Mouse (Mus musculus): ENCODE data around the gene Cfap65.

Gene Cfap65

GRCm38 (mm10) chr1:74935402-74935801 is at the start of gene Cfap65:
TSS of gene Cfap65 (minus strand) at chr1:74935599.
- CTCF ChIA-PET = no interaction called here

GRCm38 (mm10) chr1:74977001-74977400 is 41.6 kb upstream of the Cfap65 start:
- CTCF ChIA-PET = no interaction called here

GRCm38 (mm10) chr1:74975936-74976335 is 40.5 kb upstream of the Cfap65 start:
- CTCF ChIA-PET = no interaction called here

GRCm38 (mm10) chr1:74973590-74973989 is 38.2 kb upstream of the Cfap65 start:
- CTCF ChIA-PET = no interaction called here

- CTCF ChIA-PET = no interaction called here
Observed at GRCm38 (mm10) chr1:74971353-74972050, 36.1 kb upstream of the Cfap65 start.

- CTCF ChIA-PET = interaction anchor here (0.6 kb wide), 1 partner anchor 45 kb away, joined by 4 read pairs; no protein-coding TSS in a partner anchor
Observed at GRCm38 (mm10) chr1:74967962-74968580, 32.7 kb upstream of the Cfap65 start.

GRCm38 (mm10) chr1:74964494-74965215 is 29.3 kb upstream of the Cfap65 start:
- CTCF ChIA-PET = no interaction called here

- CTCF ChIA-PET = no interaction called here
Observed at GRCm38 (mm10) chr1:74962853-74963227, 27.4 kb upstream of the Cfap65 start.

- CTCF ChIA-PET = no interaction called here
Observed at GRCm38 (mm10) chr1:74962126-74962852, 26.9 kb upstream of the Cfap65 start.

- CTCF ChIA-PET = no interaction called here
Observed at GRCm38 (mm10) chr1:74961722-74962121, 26.3 kb upstream of the Cfap65 start.

- CTCF ChIA-PET = no interaction called here
Observed at GRCm38 (mm10) chr1:74960059-74960458, 24.7 kb upstream of the Cfap65 start.

- CTCF ChIA-PET = no interaction called here
Observed at GRCm38 (mm10) chr1:74951556-74952210, 16.3 kb upstream of the Cfap65 start, which contains the start of gene Ihh. TSS of gene Ihh (minus strand) at chr1:74951672.

- CTCF ChIA-PET = no interaction called here
Observed at GRCm38 (mm10) chr1:74950576-74951490, 15.4 kb upstream of the Cfap65 start.

GRCm38 (mm10) chr1:74950066-74950465 is 14.7 kb upstream of the Cfap65 start:
- CTCF ChIA-PET = no interaction called here

- CTCF ChIA-PET = no interaction called here
Observed at GRCm38 (mm10) chr1:74949666-74950050, 14.3 kb upstream of the Cfap65 start.

- CTCF ChIA-PET = no interaction called here
Observed at GRCm38 (mm10) chr1:74948784-74949665, 13.6 kb upstream of the Cfap65 start.

GRCm38 (mm10) chr1:74947986-74948670 is 12.7 kb upstream of the Cfap65 start:
- CTCF ChIA-PET = no interaction called here

GRCm38 (mm10) chr1:74941651-74942360 is 6.4 kb upstream of the Cfap65 start:
- CTCF ChIA-PET = no interaction called here

GRCm38 (mm10) chr1:74939762-74940161 is 4.4 kb upstream of the Cfap65 start:
- CTCF ChIA-PET = no interaction called here
